Mouse (Mus musculus): ENCODE measurements around the gene Tmem135. TPM values are rescaled to one million over a fixed set of nuclear protein-coding genes. Genes with fewer than 3 reads are reported as not detected.

Gene Tmem135
- polyA plus RNA-seq, 1 experiment from 2014 or later: 25.2 TPM

DNA sequence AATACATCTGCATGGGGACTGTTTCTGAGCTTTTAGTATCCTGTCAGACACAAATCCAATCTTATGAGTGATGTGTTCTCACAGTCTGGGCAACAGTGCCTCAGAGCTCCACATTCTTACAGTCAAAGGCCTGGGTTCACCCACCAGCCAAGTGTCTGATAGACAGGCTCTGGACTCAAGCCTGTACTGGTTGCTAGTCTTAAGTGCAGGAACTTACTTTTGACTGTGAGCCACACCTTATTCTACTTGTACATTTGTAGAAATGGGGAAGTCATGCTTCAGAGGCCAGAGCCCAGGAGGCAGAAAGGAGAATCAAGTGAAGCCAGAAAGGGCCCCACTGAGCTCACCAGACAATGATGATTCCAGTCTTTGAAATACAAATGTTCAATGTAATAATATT lies 226.1 kb downstream of the Tmem135 start:
- H3K4me3 ChIP-seq (replicated peaks): no peak overlapping the region

DNA sequence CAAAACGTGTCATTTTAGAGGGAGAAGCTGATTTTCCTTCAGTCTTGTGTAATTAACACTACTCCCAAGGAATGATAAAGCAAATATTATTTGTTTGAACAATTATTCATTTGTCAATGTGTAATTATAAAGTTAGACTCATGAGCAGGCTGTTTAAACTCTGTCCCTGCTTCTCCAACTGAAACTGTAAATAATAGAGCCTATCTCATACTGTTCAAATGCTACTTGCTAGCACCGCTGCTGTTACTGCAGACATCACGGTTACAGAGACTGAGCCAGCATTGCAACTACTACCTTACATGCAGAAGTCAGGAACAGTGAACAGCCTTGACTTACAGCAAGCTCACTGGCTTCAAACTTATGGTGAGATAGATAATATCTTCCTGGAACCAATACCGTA lies 229.6 kb downstream of the Tmem135 start:
- no peak for ATAC-seq (ENCODE audit: insufficient number of reproducible peaks, low FRiP score, low TSS enrichment, low read depth)
- no peaks in the 10 kb centered on the region for H3K9me3 ChIP-seq (replicated peaks)
- no peak overlapping the region for H3K27ac ChIP-seq (replicated peaks)
- peaks cover 16% of the 10 kb centered on the region for H3K4me1 ChIP-seq
- no peak overlapping the region for H3K4me2 ChIP-seq (replicated peaks)
- no peaks in the 10 kb centered on the region for H3K27me3 ChIP-seq
- 88% methylated on average over 4 of the region's 4 CpGs for WGBS
- no peak overlapping the region for H3K4me3 ChIP-seq (replicated peaks)
- no peak overlapping the region for H3K9ac ChIP-seq
- H3K36me3 ChIP-seq: no peaks in the 10 kb centered on the region

More for the DNA sequence above, 226.1 kb downstream of the Tmem135 start:
- peaks cover 9% of the 10 kb centered on the region; the same call in 1 of the 2 replicates for H3K4me1 ChIP-seq
- H3K27me3 ChIP-seq: no peaks in the 10 kb centered on the region
- H3K36me3 ChIP-seq: no peaks in the 10 kb centered on the region
- no peaks in the 10 kb centered on the region for H3K9me3 ChIP-seq (replicated peaks)
- no peak for ATAC-seq (ENCODE audit: insufficient number of reproducible peaks, low FRiP score, low TSS enrichment, low read depth)
- H3K27ac ChIP-seq (replicated peaks): no peak overlapping the region
- no peak overlapping the region for H3K4me2 ChIP-seq (replicated peaks)
- no peak overlapping the region for H3K9ac ChIP-seq

DNA sequence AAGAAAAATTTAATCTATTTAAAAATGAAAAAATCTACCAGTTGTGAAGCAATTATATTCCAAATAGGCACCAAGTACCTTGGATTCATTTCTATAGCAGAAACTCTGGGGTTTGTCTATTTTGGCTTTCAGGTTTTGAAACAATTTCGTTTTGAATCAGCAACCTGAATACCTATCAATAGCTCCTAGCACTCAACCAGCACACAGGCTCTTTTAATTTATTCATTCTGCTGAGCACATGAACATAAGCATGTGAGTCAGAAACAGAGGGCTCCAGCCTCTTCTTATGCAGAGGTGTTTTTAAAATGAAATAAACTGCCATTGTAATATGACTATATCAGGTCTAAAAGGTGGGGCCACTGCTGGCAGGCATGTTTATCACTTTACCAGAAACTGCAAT lies 231.0 kb downstream of the Tmem135 start:
- WGBS: 69% methylated on average over 1 of the region's 1 CpGs
- H3K27me3 ChIP-seq: no peaks in the 10 kb centered on the region
- H3K4me3 ChIP-seq (replicated peaks): no peak overlapping the region
- no peaks in the 10 kb centered on the region for H3K9me3 ChIP-seq (replicated peaks)
- H3K9ac ChIP-seq: no peak overlapping the region
- ATAC-seq (ENCODE audit: insufficient number of reproducible peaks, low FRiP score, low TSS enrichment, low read depth): no peak
- H3K4me1 ChIP-seq: peaks cover 11% of the 10 kb centered on the region
- no peak overlapping the region for H3K4me2 ChIP-seq (replicated peaks)
- no peaks in the 10 kb centered on the region for H3K36me3 ChIP-seq
- no peak overlapping the region for H3K27ac ChIP-seq (replicated peaks)

DNA sequence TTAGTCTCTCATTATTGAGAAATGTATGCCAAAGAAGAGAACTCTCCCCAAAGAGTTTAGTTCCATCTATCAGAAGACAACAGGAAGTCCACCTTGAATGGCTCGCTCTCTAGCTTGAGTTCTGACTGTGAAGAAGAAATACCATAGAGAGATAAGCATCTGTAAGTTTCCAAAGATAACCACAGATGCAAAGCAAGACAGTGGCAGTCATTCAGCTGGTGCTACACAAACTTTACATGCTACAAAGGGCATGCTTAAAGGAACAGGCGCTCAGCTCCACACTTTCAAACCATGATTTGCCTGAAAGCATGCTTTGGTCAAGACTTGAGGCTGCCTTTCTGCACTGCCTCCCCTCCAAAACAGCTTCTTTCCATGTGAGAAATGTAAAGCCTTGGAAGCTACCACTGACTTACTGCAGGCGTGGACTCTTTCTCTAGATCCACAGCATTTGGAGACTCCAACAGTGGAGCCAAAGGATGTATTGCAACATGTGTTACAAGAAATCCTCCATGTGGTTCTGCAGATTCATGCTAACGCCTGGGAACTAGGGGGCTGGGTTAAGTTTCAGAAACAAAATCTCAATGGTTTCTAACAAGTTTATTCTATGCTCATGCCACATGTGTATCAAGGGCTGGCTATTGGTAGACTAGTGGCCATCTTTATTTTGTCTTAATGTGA lies 232.1 kb downstream of the Tmem135 start:
- Histone ChIP-seq H3K4me3 (replicated peaks) (no peak overlapping the region), H3K9ac (no peak overlapping the region), H3K36me3 (no peaks in the 10 kb centered on the region), H3K4me1 (peaks cover 7% of the 10 kb centered on the region), H3K9me3 (replicated peaks) (no peaks in the 10 kb centered on the region), H3K4me2 (replicated peaks) (no peak overlapping the region), H3K27ac (replicated peaks) (0 out of 2 replicates have a peak overlapping the region, but pooled peaks have one; percentile 39), H3K27me3 (no peaks in the 10 kb centered on the region)
- no peak for ATAC-seq (ENCODE audit: insufficient number of reproducible peaks, low FRiP score, low TSS enrichment, low read depth)
- WGBS: 62% methylated on average over 4 of the region's 4 CpGs

DNA sequence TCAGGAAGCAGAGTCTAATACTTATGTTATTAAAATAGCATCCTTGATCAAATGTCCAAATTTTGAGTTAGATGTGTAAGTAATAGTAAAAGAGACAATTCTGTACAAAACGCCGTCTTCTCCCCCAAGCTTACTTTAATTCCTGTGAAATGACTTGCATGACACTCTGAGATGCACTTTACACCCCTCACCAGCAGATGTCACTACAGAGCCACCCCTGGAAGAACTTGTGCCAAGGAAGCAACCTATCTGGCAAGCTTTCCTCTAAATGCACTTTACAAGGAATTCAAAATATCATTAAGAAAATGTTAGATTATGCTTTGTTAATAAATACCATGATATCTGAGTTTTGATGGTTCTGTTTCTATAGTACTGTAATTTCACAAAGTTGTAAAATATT lies 235.4 kb downstream of the Tmem135 start:
- Histone ChIP-seq H3K27me3 (no peaks in the 10 kb centered on the region), H3K36me3 (no peaks in the 10 kb centered on the region), H3K4me2 (replicated peaks) (no peak overlapping the region), H3K9ac (no peak overlapping the region), H3K4me1 (peaks cover 7% of the 10 kb centered on the region), H3K9me3 (replicated peaks) (no peaks in the 10 kb centered on the region), H3K4me3 (replicated peaks) (no peak overlapping the region), H3K27ac (replicated peaks) (no peak overlapping the region)
- 15% methylated on average over 2 of the region's 2 CpGs for WGBS
- no peak for ATAC-seq (ENCODE audit: insufficient number of reproducible peaks, low FRiP score, low TSS enrichment, low read depth)

DNA sequence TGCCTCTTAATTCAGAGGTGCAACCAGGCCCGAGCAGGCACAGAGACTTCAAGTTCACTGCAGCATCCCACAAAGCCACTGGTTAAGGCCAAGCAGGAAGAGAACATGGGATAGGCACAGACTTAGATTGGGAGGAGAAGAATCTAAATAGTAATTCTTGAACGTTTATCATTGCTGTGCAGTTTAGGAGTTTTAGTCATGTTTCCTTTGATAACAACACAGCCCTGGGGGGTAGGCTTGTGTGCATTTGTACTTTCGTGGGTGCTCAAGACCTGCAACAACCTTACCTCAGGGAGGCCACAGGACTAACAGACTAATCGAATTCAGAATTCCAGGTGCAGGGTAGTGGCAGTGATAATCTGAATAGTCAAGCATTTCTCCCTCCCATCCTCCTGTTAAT lies 238.5 kb downstream of the Tmem135 start:
- no peaks in the 10 kb centered on the region for H3K27me3 ChIP-seq
- peaks cover 5% of the 10 kb centered on the region; the same call in 1 of the 2 replicates for H3K4me1 ChIP-seq
- H3K9me3 ChIP-seq (replicated peaks): no peaks in the 10 kb centered on the region
- H3K9ac ChIP-seq: no peak overlapping the region
- H3K27ac ChIP-seq (replicated peaks): no peak overlapping the region
- H3K36me3 ChIP-seq: no peaks in the 10 kb centered on the region
- H3K4me3 ChIP-seq (replicated peaks): no peak overlapping the region
- 69% methylated on average over 4 of the region's 4 CpGs for WGBS
- H3K4me2 ChIP-seq (replicated peaks): no peak overlapping the region
- no peak for ATAC-seq (ENCODE audit: insufficient number of reproducible peaks, low FRiP score, low TSS enrichment, low read depth)

DNA sequence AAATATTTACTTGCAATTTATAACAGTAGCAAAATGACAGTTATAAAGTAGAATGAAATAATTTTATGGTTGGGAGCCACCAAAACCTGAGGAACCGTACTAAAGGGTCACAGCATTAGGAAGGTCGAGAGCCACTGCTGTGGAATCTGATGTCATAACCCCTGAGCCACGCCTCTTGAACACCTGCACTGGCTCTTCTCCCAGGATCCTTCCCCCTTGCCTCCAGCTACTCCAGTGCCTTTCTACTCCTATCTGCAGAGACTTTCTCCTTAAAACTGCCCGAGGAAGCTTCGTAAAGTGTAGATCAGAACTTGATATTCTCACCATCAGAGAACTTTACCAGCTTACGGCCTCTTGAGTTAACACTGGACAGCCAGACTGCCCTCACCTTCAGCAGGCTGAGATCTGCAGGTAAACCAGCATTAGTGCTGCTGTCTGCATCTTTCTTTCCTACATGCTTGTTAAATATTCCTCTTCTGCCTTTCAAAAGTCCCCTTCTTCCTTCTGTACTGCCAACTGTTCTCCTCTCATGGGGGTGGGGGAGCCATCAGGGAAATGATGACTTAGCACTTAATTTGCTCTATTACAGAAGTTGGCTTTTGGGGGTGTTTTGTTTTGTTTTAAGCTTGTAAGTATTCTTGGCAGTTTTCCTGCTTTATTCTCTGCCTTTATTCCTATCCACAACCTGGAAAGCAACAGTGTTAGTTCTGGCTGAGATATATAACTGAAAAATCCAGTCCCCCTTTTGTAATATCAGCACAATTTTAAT lies 242.2 kb downstream of the Tmem135 start:
- H3K4me3 ChIP-seq (replicated peaks): no peak overlapping the region
- H3K27me3 ChIP-seq: no peaks in the 10 kb centered on the region
- no peak overlapping the region for H3K27ac ChIP-seq (replicated peaks)
- 0 out of 2 replicates have a peak, but pooled peaks cover 6% of the 10 kb centered on the region for H3K36me3 ChIP-seq
- no peak for ATAC-seq (ENCODE audit: insufficient number of reproducible peaks, low FRiP score, low TSS enrichment, low read depth)
- no peak overlapping the region for H3K4me2 ChIP-seq (replicated peaks)
- peaks cover 9% of the 10 kb centered on the region for H3K4me1 ChIP-seq
- no peaks in the 10 kb centered on the region for H3K9me3 ChIP-seq (replicated peaks)
- 70% methylated on average over 6 of the region's 6 CpGs for WGBS
- no peak overlapping the region for H3K9ac ChIP-seq

DNA sequence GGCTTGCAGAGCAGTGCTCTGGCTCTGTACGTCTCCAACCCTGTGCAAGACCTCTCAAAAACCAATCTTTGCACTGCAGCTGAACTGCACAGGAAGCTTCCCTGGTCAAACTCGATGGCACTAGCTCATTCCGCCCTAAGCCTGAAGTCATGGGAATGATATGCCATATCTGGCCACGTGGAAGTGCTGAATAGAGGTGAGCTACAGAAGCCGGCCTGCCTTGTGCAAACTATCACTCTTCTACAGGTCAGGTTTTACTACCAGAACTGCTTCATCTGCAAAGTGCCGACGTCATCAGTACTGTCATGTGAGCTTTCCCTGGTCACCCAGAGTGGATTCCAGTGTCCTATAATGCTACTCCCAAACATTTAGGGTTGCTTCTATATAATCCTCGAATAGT lies 246.7 kb downstream of the Tmem135 start:
- Histone ChIP-seq H3K36me3 (peaks cover 9% of the 10 kb centered on the region; the same call in 1 of the 2 replicates), H3K27ac (replicated peaks) (no peak overlapping the region), H3K4me3 (replicated peaks) (no peak overlapping the region), H3K27me3 (no peaks in the 10 kb centered on the region), H3K4me2 (replicated peaks) (no peak overlapping the region), H3K9ac (no peak overlapping the region), H3K9me3 (replicated peaks) (no peaks in the 10 kb centered on the region), H3K4me1 (peaks cover 9% of the 10 kb centered on the region)
- WGBS: 73% methylated on average over 8 of the region's 8 CpGs
- ATAC-seq (ENCODE audit: insufficient number of reproducible peaks, low FRiP score, low TSS enrichment, low read depth): no peak

DNA sequence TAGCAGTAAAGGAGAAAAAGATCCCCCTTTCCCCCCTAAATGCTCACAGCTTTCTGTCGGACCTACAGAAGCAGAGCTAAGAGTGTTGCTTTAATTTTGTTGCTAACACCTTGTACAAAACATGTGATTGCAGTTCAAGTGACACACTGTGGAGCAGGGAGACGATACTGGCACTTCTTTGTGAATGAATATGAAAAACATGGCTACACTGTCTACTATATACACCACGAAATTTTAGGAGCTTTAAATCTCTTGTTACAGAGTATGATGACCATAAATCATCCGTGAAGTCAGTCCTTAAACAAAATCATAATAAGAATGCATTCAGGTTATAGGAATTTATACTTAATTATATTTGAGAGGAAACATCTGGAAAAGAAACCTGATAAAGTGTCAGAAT lies 247.4 kb downstream of the Tmem135 start:
- ATAC-seq (ENCODE audit: insufficient number of reproducible peaks, low FRiP score, low TSS enrichment, low read depth): no peak
- Histone ChIP-seq H3K36me3 (peaks cover 11% of the 10 kb centered on the region; the same call in 1 of the 2 replicates), H3K9me3 (replicated peaks) (no peaks in the 10 kb centered on the region), H3K27ac (replicated peaks) (no peak overlapping the region), H3K4me2 (replicated peaks) (no peak overlapping the region), H3K9ac (no peak overlapping the region), H3K4me1 (peaks cover 5% of the 10 kb centered on the region; the same call in 1 of the 2 replicates), H3K4me3 (replicated peaks) (no peak overlapping the region), H3K27me3 (no peaks in the 10 kb centered on the region)
- WGBS: 34% methylated on average over 4 of the region's 4 CpGs

DNA sequence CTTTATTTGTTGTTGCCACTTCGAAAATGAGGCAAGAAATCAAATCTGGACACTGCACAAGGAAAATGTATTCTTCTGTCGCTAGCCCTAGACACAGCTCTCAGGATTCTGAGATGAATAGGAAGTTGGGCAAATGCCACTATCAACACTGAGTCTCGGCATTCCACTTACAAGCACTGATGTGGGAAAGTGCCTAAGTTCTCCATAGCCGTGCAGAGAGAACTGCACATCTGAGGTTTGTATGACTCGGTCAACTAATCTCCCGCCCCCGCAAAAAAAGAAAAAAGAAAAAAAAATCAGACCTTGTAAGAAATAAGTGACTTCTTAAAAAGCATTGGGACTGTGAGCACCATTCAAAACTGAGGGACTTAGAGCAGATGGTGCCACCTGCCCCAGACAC lies 248.3 kb downstream of the Tmem135 start:
- H3K4me3 ChIP-seq (replicated peaks): no peak overlapping the region
- peaks cover 17% of the 10 kb centered on the region; the same call in 1 of the 2 replicates for H3K36me3 ChIP-seq
- no peaks in the 10 kb centered on the region for H3K9me3 ChIP-seq (replicated peaks)
- H3K4me2 ChIP-seq (replicated peaks): no peak overlapping the region
- no peaks in the 10 kb centered on the region for H3K27me3 ChIP-seq
- 59% methylated on average over 7 of the region's 7 CpGs for WGBS
- no peak overlapping the region for H3K9ac ChIP-seq
- H3K27ac ChIP-seq (replicated peaks): no peak overlapping the region
- peaks cover 4% of the 10 kb centered on the region; the same call in 1 of the 2 replicates for H3K4me1 ChIP-seq
- no peak for ATAC-seq (ENCODE audit: insufficient number of reproducible peaks, low FRiP score, low TSS enrichment, low read depth)

DNA sequence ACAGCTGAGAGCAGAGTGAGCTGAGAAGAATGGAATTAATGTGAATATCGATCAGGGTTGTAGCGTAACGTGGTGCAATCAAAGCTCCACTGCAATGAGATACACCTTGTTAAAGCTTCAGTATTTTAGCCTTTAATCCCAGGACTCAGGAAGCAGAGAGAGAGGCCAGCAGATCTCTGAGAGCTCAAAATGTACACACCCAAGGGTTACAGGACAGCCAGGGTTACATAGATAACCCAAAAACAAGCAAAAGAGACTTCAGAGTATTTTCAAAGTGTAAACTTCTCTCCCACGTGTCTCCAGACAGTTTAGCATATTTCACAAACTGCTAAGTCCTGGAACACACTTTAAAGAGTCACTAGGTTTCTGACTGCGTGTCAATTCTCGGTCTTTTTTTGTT lies 248.8 kb downstream of the Tmem135 start:
- Histone ChIP-seq H3K9ac (no peak overlapping the region), H3K4me1 (peaks cover 4% of the 10 kb centered on the region; the same call in 1 of the 2 replicates), H3K27ac (replicated peaks) (no peak overlapping the region), H3K4me2 (replicated peaks) (no peak overlapping the region), H3K9me3 (replicated peaks) (no peaks in the 10 kb centered on the region), H3K36me3 (peaks cover 17% of the 10 kb centered on the region; the same call in 1 of the 2 replicates), H3K4me3 (replicated peaks) (no peak overlapping the region), H3K27me3 (no peaks in the 10 kb centered on the region)
- WGBS: 75% methylated on average over 6 of the region's 6 CpGs
- no peak for ATAC-seq (ENCODE audit: insufficient number of reproducible peaks, low FRiP score, low TSS enrichment, low read depth)
